Mouse (Mus musculus): ENCODE results near the gene Amtn. TPM values are rescaled to one million over a fixed set of nuclear protein-coding genes. Genes with fewer than 3 reads are reported as not detected.
A peak's percentile ranks its signal among the peaks of the same experiment; 100 is the strongest.
"Not testable (repeated sequence)": the region's sequence is repeated elsewhere in the genome, so short reads cannot be mapped to it uniquely, and the experiment has no call there.

Amtn gene
- polyA plus RNA-seq, 1 experiment from 2014 or later: not detected

- WGBS: 72% methylated on average over 3 of the region's 3 CpGs
- H3K4me3 ChIP-seq (ENCODE audit: low read depth, low read length): no peak overlapping the region
- no peak for ATAC-seq (ENCODE audit: insufficient number of reproducible peaks, insufficient read depth, low FRiP score, low read depth)
Observed at GRCm38 (mm10) chr5:88401464-88401863, 25.6 kb downstream of the Amtn start.

GRCm38 (mm10) chr5:88420319-88421065 is 44.6 kb downstream of the Amtn start:
- Histone ChIP-seq H3K4me3 (ENCODE audit: low read depth, low read length) (no peak overlapping the region), H3K4me1 (ENCODE audit: control insufficient read depth, insufficient read depth, low read length) (no peaks in the 10 kb centered on the region), H3K36me3 (ENCODE audit: control insufficient read depth, insufficient read depth, low read length) (no peaks in the 10 kb centered on the region), H3K27ac (ENCODE audit: low read length) (no peak overlapping the region), H3K9ac (replicated peaks; ENCODE audit: low read depth, low read length) (no peak overlapping the region), H3K4me2 (replicated peaks; ENCODE audit: low read depth, low read length) (no peak overlapping the region), H3K27me3 (ENCODE audit: control insufficient read depth, insufficient read depth, low read length) (no peaks in the 10 kb centered on the region), H3K9me3 (ENCODE audit: control insufficient read depth, low read depth, low read length) (no peaks in the 10 kb centered on the region)
- 90% methylated on average over 8 of the region's 8 CpGs for WGBS
- no peak for ATAC-seq (ENCODE audit: insufficient number of reproducible peaks, insufficient read depth, low FRiP score, low read depth)

More at GRCm38 (mm10) chr5:88401464-88401863, 25.6 kb downstream of the Amtn start:
- H3K9me3 ChIP-seq (ENCODE audit: control insufficient read depth, low read depth, low read length): no peaks in the 10 kb centered on the region
- H3K27me3 ChIP-seq (ENCODE audit: control insufficient read depth, insufficient read depth, low read length): no peaks in the 10 kb centered on the region
- no peaks in the 10 kb centered on the region for H3K4me1 ChIP-seq (ENCODE audit: control insufficient read depth, insufficient read depth, low read length)
- H3K4me2 ChIP-seq (replicated peaks; ENCODE audit: low read depth, low read length): no peak overlapping the region
- H3K9ac ChIP-seq (replicated peaks; ENCODE audit: low read depth, low read length): no peak overlapping the region
- no peaks in the 10 kb centered on the region for H3K36me3 ChIP-seq (ENCODE audit: control insufficient read depth, insufficient read depth, low read length)
- H3K27ac ChIP-seq (ENCODE audit: low read length): no peak overlapping the region

GRCm38 (mm10) chr5:88424892-88425291 is 49.0 kb downstream of the Amtn start:
- not testable (repeated sequence) for H3K36me3 ChIP-seq (ENCODE audit: control insufficient read depth, insufficient read depth, low read length); H3K9ac ChIP-seq (replicated peaks; ENCODE audit: low read depth, low read length); H3K9me3 ChIP-seq (ENCODE audit: control insufficient read depth, low read depth, low read length); H3K27me3 ChIP-seq (ENCODE audit: control insufficient read depth, insufficient read depth, low read length); H3K4me3 ChIP-seq (ENCODE audit: low read depth, low read length); ATAC-seq (ENCODE audit: insufficient number of reproducible peaks, insufficient read depth, low FRiP score, low read depth); H3K4me2 ChIP-seq (replicated peaks; ENCODE audit: low read depth, low read length); H3K4me1 ChIP-seq (ENCODE audit: control insufficient read depth, insufficient read depth, low read length); H3K27ac ChIP-seq (ENCODE audit: low read length)
- WGBS: 52% methylated on average over 2 of the region's 2 CpGs

GRCm38 (mm10) chr5:88426753-88427152 is 50.8 kb downstream of the Amtn start:
- 8% methylated on average over 1 of the region's 1 CpGs for WGBS
- no peaks in the 10 kb centered on the region for H3K27me3 ChIP-seq (ENCODE audit: control insufficient read depth, insufficient read depth, low read length)
- H3K9ac ChIP-seq (replicated peaks; ENCODE audit: low read depth, low read length): no peak overlapping the region
- H3K27ac ChIP-seq (ENCODE audit: low read length): no peak overlapping the region
- H3K4me2 ChIP-seq (replicated peaks; ENCODE audit: low read depth, low read length): no peak overlapping the region
- no peaks in the 10 kb centered on the region for H3K36me3 ChIP-seq (ENCODE audit: control insufficient read depth, insufficient read depth, low read length)
- H3K4me3 ChIP-seq (ENCODE audit: low read depth, low read length): no peak overlapping the region
- H3K4me1 ChIP-seq (ENCODE audit: control insufficient read depth, insufficient read depth, low read length): 0 out of 2 replicates have a peak, but pooled peaks cover 4% of the 10 kb centered on the region
- ATAC-seq (ENCODE audit: insufficient number of reproducible peaks, insufficient read depth, low FRiP score, low read depth): peak; percentile 46; the same call in 1 of the 2 replicates
- no peaks in the 10 kb centered on the region for H3K9me3 ChIP-seq (ENCODE audit: control insufficient read depth, low read depth, low read length)

Other genes with a start within 250 kb of the Amtn start
- not detected in 2 replicates for gene Gm11115, start 222.0 kb upstream of the Amtn start, polyA plus RNA-seq (2014; fragmentation: Nextera tagmentation; extraction: Ambion mirVana)
- not detected in 2 replicates for gene Gm7714, start 107.2 kb upstream of the Amtn start, polyA plus RNA-seq (2014; fragmentation: Nextera tagmentation; extraction: Ambion mirVana)
- not detected in 2 replicates for gene Prol1, start 58.8 kb upstream of the Amtn start, polyA plus RNA-seq (2014; fragmentation: Nextera tagmentation; extraction: Ambion mirVana)
- gene Ambn, start 79.9 kb downstream of the Amtn start, polyA plus RNA-seq (2014; fragmentation: Nextera tagmentation; extraction: Ambion mirVana): not detected in 2 replicates
- not detected in 2 replicates for gene Enam, start 111.9 kb downstream of the Amtn start, polyA plus RNA-seq (2014; fragmentation: Nextera tagmentation; extraction: Ambion mirVana)
- not detected in 2 replicates for gene Jchain, start 151.8 kb downstream of the Amtn start, polyA plus RNA-seq (2014; fragmentation: Nextera tagmentation; extraction: Ambion mirVana)
- gene Utp3, start 178.4 kb downstream of the Amtn start, polyA plus RNA-seq (2014; fragmentation: Nextera tagmentation; extraction: Ambion mirVana): 61.9 and 62.1 TPM in 2 replicates
- 24.7 and 25.1 TPM in 2 replicates for gene Rufy3, start 188.9 kb downstream of the Amtn start, polyA plus RNA-seq (2014; fragmentation: Nextera tagmentation; extraction: Ambion mirVana)

All from stomach, embryonic 14.5 days (tissue).